Mouse (Mus musculus) embryo, embryonic 11.5 days (tissue): Measurements from ENCODE around the gene Phlda2.
"Not testable (repeated sequence)": the region's sequence is repeated elsewhere in the genome, so short reads cannot be mapped to it uniquely, and the experiment has no call there.

Experiments used
- DNase-seq: peaks from one replicate; pipeline ENCODE4 v3.0.0-alpha.2; 2012; ENCODE audit warnings: low read depth, low spot score

Phlda2 gene

GRCm38 (mm10) chr7:143502418-143503200 is at the start of gene Phlda2:
Gene Phlda2, minus strand, starts transcription at chr7:143503150.
- no peak for DNase-seq

GRCm38 (mm10) chr7:143549588-143550220 is 46.8 kb upstream of the Phlda2 start:
- DNase-seq: no peak

GRCm38 (mm10) chr7:143548976-143549457 is 46.1 kb upstream of the Phlda2 start, which contains the start of gene Nap1l4:
Gene Nap1l4, minus strand, starts transcription at chr7:143549106.
- DNase-seq: peak; percentile 99

- peak; percentile 51 for DNase-seq
These were observed 45.4 kb upstream of the Phlda2 start for GRCm38 (mm10) chr7:143548231-143548961.

GRCm38 (mm10) chr7:143546554-143546953 is 43.6 kb upstream of the Phlda2 start:
- no peak for DNase-seq

GRCm38 (mm10) chr7:143544368-143544767 is 41.4 kb upstream of the Phlda2 start:
- no peak for DNase-seq

- DNase-seq: no peak
These were observed 35.7 kb upstream of the Phlda2 start for GRCm38 (mm10) chr7:143538671-143539070.

- not testable (repeated sequence) for DNase-seq
These were observed 35.3 kb upstream of the Phlda2 start for GRCm38 (mm10) chr7:143538229-143538628.

GRCm38 (mm10) chr7:143536251-143536650 is 33.3 kb upstream of the Phlda2 start:
- no peak for DNase-seq

GRCm38 (mm10) chr7:143533284-143533683 is 30.3 kb upstream of the Phlda2 start:
- DNase-seq: no peak

- DNase-seq: no peak
These were observed 29.5 kb upstream of the Phlda2 start for GRCm38 (mm10) chr7:143532410-143532809.

GRCm38 (mm10) chr7:143519333-143519732 is 16.4 kb upstream of the Phlda2 start:
- no peak for DNase-seq

GRCm38 (mm10) chr7:143514416-143514768 is 11.4 kb upstream of the Phlda2 start:
- no peak for DNase-seq

- DNase-seq: no peak
These were observed 10.9 kb upstream of the Phlda2 start for GRCm38 (mm10) chr7:143513763-143514415.

- DNase-seq: no peak
These were observed 8.4 kb upstream of the Phlda2 start for GRCm38 (mm10) chr7:143511335-143511712.

GRCm38 (mm10) chr7:143510593-143511334 is 7.8 kb upstream of the Phlda2 start:
- DNase-seq: no peak

GRCm38 (mm10) chr7:143509566-143509965 is 6.6 kb upstream of the Phlda2 start:
- no peak for DNase-seq

GRCm38 (mm10) chr7:143506675-143507074 is 3.7 kb upstream of the Phlda2 start:
- no peak for DNase-seq

GRCm38 (mm10) chr7:143506271-143506670 is 3.3 kb upstream of the Phlda2 start:
- DNase-seq: no peak

- DNase-seq: peak; percentile 44
These were observed 2.9 kb upstream of the Phlda2 start for GRCm38 (mm10) chr7:143505823-143506222.

GRCm38 (mm10) chr7:143505411-143505810 is 2.5 kb upstream of the Phlda2 start:
- no peak for DNase-seq
